Mouse (Mus musculus) spleen, postnatal 10 days (tissue): ENCODE results near the gene Plscr2.

Experiments used
- DNase-seq, 2 experiments: peaks; one replicate each; pipeline ENCODE4 v3.0.0; 2021 to 2022; ENCODE audit warnings: low spot score in 2 of 2

The Plscr2 gene

DNA sequence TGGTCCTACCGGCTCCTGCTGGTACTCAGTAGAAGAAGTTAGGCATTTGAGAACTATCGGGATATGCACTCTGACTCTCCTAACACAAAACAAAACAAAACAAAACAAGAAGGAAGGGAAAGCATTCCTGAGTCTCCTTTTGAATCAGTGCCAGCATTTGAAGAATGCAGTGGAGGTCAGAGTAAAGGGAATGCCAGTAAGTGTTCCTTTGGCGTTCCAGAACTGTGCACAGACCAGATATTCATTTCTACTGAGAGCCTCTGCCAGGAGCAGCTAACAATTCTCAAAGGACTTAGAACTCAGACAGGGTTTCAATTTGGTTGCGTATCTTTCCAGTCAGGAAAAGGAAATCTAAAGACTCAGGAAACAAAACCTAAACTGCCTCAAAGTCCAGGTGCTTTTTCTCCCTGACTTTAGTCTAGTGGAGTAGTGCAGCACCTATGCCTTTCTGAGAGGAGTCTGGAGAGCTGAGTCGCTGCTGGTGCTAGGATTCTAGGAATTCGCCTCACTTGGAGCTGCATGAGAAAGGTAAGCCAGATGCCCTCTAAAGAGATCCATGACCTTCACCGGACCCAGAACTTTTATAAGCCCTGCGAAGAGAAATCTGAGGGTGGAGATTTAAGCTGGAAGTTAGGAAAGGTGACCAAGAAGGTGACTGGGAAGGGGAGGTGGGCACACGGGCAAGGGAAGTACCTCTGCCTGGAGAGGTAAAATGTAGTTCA lies at the start of gene Plscr2:
TSS of gene Plscr2 (plus strand) at position 117 of the 722 bp plus-strand sequence.
- DNase-seq: no peak

DNA sequence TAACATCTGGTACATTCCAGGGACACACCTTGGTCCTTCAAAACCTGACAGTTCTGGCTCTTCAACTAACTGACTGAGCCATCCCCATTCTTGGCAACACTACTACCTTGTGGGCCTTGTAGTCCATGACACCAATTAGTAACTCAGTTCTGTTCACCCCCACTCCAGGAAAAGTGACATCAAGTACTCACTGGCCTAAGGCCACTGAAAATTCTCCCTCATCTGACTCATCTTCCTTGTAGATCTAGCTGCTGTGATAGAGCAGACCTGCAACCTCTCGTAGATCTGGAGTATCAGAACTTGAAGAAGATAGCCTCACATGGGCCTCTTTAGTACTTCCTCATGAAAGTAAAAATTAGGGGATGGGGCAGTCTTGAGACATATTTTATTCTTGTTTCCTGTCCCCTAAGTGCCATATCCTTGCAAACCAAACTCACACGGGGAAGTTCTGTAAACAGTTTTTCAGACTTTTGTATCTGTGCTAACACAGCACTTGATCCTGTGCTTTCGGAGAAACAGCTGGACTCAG lies 49.2 kb upstream of the Plscr2 start:
- no peak for DNase-seq

DNA sequence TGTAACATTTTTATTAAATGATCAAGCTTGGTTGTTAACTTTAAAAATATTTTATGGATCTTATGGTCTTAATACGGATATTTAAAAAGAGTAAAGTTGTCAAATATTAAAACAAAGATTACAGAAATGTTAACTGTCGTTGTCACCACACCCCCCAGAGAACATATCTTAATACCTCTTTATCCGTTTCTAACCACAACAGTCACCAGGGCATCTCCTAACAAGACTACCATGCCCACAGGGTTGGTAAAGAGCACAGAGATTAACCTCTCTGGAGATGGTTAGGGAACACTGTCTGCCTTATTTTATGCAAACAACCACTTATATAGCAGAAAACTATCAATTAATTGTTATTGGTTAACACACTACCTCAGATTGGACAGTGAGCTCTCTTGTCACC lies 48.6 kb upstream of the Plscr2 start:
- DNase-seq: no peak

DNA sequence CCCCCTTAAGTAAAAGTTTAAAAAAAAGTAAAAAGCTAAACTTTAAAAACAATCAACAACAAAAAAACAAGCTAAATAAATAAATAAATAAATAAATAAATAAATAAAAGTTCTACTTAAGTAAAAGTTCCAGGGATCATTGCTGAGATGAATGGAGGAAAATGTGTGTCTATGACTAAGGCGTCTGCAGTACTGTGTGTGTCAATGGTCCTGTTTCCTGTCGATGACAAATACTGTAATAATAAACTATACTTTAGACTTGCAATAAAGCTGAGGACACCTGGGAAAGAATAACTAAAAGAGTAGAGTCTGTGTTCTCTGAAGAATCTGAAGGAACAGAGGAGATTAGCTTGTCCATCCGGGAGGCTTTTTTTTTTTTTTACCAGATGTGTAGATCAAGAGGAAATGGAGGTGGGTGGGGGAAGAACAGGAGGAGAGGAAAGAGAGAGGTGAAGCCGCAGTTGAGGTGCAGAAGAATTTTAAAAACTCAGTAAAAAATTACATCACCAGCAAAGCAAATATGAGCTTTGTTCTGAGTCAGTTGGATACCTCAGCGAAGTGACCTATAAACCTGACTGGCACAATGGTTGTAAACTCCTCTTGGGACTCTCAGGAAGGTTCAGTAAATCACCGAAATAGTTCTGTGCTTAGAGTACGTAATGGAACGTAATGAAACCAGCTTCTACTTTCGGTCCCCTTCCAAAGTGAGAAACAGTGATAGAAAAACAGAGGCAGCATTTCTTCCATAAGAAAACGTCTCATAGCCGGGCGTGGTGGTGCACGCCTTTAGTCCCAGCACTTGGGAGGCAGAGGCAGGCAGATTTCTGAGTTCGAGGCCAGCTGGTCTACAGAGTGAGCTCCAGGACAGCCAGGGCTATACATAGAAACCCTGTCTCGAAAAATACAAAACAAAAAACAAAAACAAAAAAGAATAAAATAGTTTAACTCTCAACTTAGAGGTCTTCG lies 46.3 kb upstream of the Plscr2 start:
- DNase-seq: no peak

DNA sequence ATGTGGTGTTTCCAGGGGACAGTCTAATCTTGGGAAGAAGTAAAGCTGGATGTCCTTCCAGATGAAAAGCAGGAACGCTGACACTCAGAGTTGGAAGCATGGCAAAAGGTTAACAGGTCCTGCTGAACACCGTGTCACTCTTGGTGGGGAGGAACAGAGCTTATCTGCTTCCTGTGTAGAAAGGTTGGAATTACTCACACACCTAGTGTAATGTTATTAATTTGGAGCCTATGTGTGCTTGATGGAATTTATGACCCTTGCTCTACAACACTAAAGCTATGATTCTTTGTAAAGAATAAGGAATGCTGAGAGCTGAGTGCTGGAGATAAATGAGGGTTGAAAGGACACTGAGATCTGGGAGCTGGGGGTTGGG lies 45.6 kb upstream of the Plscr2 start:
- no peak for DNase-seq

DNA sequence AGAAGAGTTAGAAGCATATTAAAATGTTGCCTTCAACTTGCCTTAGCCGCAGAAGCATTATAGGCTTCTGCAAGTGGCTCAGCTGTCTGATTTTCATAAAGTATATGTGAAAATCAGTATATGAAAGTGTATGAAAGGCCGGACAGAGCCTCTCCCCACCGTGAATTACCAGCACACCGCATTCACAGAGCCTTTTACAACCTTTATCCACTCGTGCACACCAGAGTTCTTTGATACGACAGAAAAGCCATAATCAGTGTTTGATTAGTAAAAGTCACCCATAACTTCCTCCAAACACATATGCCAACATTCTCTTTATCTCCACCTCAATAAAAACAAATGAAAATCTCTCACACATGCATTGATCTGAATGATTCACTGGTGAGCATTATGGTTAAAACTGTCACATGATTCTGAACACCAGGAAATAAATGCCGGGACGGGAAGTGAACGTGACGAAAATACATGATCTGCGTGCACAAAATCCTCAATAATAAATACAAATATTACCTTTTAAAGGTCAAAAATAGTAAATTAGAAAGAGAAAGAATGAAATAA lies 40.4 kb upstream of the Plscr2 start:
- DNase-seq: no peak

DNA sequence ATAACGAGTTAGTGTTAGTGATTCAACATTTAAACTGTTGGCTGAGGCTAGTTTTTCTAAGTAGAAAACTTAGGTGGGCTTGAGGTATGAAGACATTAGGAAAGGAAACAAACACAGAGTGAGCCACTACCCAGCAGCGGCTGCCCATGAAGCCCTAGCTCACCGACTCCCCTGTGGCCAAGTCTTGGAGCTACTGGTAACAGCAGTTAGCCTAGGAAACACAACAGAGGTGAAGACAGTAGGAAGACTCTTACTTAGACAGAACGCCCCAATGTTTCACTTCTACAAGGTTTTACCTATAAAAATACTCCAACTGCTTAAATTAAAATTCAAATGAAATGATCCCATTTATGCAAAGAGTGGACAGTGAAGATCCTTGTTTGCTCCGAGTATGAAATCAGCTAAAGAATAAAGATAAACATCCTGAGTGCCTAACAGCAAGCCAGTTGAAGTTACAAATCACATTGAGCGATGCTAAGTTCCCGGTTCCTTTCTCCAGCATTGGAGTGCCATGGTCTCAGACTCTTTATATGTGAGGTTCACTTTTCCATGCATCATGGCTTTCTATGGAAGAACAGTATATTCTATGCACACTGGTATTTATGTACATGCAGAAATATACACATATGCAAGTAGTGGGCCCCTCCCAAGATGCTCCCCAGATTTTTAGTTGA lies 26.5 kb upstream of the Plscr2 start:
- DNase-seq: no peak

DNA sequence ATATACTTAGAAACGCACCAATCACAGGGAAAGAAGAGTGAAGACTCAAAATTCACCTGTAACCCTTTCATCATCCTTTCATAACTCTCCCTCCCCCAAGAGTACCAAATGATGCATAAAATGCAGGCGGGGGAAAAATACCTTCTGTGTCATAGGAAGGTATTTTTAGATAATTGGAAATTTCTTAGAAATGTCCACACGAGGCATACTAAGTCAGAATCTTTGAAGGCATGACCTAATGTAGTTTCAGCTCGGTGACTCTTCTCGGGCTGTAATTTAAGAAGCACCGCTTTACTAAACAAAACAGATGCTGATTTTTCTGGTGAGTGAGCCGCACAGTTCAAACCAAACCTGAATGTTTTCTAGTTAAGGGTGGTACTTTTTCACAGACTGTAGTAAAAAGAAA lies 26.0 kb upstream of the Plscr2 start, which contains the start of gene Plscr1:
TSS of gene Plscr1 (plus strand) at position 304 of the 406 bp plus-strand sequence.
- DNase-seq: no peak

DNA sequence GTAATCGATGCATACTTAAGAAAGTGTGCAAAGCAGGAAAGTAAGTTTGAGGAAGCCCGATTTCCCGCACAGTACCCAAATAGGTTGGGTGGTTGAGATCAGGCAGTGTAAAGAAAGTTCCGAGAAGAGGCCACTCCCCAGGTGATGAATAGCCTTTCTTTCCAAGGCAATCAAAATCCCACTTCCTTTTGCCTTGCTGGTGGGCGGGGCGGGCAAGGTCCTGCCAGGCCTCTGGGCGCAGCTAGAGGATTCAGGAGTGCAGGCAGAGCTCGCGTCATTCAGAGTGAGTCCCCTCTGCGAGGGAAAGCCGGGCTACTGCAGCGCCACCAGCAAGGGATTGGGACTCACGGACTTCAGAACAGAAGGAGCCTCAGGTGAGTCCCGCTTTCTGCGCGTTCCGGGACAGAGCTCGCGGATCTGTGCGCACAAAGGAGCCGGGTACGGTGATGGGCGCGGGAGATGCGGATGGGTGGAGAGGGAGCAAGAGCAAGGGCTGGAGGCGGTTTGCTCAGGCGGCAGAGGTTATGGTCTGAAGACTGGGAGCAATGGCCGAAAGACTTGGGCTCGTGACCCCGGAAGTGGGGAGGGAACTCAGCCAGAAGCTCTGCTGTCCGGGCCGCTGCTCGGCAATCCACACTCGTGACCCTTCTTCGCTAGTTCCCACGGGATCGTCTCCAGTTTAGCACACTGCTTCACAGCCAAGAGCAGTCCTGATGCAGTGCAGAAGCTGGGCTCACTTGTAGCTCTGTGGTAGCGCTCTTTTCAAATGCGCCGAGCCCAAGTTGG lies 25.2 kb upstream of the Plscr2 start:
- DNase-seq: peak; percentile 56 to 67

DNA sequence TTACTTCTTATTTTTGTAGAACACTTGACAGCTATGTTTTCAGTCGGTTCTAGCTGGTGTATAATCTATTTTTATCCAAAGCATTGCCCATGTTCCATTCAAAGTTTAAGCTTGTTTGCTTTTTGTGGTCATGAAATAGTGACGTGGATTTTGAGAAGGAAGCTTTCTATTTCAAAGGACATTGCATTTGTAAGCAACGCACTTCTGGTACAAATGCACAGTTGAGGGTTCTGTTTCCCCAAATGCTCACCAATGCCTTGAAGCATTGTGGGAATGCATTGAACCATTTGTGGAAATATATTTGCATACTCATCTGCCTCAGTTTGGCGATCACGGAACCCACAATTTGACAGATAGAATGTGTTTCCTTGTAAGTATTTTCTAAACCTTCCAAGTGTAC lies 22.7 kb upstream of the Plscr2 start:
- no peak for DNase-seq

DNA sequence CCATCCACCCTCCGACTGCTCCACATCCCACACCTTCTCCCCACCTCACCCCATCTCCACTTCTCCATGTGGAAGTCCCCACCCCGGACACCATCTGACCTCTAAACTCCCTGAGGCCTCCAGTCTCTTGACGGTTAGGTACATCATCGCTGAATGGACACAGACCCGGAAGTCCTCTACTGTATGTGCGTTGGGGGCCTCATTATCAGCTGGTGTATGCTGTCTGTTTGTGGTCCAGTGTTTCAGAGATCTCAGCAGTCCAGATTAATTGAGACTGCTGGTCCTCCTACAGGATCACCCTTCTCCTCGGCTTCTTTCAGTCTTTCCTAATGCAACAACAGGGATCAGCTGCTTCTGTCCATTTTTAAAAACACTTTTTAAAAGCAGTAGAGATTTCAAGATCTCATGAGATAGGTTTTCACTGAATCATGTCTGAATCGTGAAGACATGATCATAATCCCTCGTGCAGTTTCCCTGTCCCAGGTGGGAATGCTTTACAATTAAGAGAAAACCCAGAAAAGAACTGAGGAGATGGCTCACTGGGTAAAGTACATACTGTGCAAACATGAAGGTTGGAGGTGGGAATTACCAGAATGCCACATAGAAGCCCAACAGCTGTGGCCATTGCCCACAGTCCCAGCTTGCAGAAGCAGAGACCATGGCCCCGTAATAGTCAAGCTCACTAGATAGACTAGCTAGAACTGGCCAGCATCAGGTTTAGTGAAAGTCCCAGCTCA lies 21.6 kb upstream of the Plscr2 start:
- DNase-seq: no peak

DNA sequence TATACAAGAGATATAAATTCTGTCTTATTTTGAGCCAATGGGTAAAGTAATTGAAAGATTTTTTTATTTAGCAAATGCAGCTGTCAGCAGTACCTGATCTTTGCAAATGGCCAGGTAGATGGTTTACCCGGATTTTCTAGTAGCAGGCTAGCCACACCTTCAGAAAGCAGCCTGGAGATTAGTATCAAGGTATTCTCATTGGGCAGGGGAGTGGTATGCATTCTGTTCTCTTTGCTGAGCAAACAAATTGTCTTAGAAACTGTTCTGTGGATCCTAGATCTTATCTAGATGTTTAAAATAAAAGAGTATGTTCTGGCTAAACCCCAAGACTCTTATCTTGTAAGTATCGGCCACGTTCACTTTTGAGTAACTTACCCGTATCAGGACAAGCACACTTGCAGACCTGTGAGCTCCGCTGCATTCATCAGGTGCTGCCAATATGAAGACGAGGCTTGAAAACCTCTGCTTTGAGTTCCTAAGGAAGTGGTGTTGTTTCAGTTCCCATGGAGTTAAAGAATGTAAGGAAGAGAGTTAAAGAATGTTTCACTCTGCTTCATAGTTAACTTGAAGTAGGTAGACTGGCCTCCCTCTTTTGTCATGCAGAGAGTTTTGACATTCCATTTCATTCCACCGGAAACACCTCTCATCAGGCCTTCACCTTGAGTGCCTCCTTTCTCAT lies 14.8 kb upstream of the Plscr2 start:
- DNase-seq: no peak

DNA sequence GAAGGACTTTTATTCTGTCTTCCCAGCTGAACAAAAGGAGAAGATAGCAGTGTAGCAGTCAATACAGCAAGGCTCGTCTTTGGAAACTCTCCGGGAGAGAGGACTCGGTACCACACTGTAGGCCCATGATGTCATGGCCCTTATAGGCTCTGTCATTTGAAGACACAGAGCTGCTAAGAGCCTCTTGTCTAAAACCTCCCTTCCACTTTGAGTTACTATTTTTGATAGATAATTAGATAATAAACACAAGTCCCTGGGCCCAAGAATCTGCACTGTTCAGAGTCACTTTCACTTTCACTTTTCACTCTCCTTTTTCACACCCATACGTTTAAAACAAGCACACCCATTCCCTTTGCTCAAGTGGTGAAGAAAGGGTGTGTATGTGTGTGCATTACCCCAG lies 9.7 kb upstream of the Plscr2 start:
- DNase-seq: no peak

DNA sequence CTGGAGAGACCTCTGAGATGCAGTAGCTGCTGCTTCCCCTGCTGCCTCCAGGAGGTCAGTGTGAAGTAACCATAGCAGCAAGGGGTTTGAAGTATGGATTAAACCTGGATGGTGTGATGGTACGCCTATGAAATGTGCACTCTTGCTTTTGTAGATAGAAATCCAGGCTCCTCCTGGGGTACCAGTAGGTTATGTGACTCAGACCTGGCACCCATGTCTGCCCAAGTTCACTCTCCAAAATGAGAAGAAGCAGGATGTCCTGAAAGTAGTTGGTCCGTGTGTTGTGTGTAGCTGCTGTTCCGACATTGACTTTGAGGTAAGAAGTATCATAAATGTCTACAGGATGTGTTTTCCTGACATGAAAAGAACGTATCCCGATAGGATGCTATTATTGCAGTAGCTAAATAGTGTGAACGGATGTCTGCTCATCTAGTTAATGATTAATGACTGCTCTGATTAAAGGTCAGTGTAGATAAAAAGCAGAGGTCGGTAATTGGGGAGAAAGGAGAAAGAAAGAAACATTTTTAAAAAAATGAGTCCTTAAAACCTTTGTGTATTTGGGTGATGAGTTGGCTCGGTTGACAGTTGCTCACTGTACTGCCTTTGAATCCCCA lies 8.7 kb upstream of the Plscr2 start:
- no peak for DNase-seq

DNA sequence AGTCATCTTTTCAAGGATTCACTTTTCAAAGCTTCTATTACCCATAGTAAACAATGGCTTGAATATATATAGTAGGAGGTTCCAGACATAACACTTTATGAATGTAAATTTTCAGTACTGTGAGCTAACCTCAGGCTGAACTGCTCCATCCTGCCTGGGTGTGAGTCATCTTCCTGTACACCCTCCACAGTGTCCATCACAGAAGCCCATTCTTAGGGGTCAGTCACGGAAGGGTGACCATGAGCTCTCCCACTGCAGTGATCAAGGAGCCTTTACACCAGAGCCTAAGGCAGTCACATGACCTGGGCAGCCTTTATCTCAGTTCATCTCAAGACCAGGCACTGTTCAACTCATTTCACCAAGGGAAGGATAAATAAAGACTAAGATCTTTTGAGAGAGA lies 7.7 kb upstream of the Plscr2 start:
- DNase-seq: no peak

DNA sequence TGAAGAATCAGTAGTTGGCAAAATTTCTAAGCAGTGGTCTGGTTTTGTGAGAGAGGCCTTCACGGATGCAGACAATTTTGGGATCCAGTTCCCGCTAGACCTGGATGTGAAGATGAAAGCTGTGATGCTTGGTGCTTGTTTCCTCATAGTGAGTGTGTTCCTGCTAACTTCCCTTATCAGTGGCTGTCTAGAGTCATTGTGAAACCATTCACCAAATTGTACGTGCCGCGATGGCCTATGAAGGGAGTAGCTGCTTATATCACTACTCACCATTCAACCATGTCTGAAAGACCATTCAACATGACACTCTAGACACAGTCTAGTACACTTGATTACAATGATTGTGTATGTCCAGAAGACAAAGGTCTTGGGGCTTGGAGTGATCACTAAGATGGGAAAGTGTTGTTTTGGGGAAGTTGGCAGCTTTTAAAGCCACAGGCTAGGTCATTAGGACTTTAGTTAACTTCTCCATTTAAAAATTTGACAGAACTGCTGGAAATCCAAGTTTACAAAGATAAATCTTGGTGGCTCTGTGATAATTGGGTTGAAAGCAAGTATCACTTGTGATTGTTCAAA lies 5.5 kb upstream of the Plscr2 start:
- no peak for DNase-seq

DNA sequence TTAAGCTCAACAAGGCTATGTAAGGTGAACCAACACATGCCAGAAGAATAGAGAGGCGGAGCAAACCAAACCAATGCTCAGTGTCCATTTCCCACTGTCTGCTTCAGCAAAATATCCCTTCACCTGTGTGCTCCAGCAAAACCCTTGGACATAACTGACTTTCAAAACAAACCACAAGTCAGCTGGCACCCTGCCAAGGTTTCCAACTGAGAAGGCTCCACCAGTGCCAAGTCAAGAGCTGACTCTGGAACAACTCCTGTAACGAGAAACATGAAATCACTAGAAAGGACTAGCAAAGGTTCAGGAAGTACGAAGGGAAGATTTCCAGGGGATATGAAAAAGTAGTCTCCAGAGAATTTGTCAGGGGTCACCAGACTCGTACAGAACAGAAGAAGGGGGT lies 4.5 kb upstream of the Plscr2 start:
- peak in 1 of 2 experiments; percentile 50 for DNase-seq

DNA sequence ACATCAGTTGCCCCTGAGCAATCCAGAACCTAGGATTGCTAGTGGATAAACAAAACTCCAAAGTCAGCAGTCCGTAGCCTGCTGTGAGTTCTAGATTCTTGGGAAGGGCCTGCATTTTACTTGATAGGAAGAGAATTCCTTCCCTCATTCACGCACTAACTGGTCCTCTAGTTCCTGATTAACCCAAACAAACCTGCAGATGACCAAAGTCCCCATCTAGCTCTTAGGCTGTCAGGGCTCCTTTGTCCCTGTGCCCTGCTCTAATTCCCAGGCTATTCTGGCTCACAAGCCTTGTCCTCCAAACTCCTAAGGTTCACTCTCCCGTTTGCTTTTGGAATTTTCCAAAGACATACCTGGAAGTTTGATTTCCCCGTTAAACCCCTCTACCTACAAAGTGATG lies 2.8 kb upstream of the Plscr2 start:
- no peak for DNase-seq

DNA sequence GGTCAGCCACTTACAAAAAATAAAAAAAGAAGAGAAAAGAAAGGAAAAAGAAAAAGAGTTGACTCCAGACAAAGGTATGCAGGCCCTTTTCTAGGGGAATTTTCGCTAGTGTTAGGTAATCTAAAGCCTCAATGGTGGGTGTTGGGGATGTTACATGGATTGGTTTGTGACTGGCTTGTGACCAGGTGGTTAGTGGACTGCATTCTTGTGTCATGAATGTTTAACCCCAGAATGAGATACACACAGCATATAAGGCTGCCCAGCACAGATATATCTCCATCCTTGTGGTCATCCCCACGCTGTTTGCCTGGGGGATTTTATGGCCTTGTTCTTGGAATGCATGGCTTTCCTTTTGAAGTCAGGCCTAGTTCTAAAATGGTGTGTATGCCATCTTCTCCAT lies 2.1 kb upstream of the Plscr2 start:
- DNase-seq: no peak
